Mouse (Mus musculus): ENCODE measurements around the gene Iscu.
A peak's percentile ranks its signal among the peaks of the same experiment; 100 is the strongest.

Iscu gene

DNA sequence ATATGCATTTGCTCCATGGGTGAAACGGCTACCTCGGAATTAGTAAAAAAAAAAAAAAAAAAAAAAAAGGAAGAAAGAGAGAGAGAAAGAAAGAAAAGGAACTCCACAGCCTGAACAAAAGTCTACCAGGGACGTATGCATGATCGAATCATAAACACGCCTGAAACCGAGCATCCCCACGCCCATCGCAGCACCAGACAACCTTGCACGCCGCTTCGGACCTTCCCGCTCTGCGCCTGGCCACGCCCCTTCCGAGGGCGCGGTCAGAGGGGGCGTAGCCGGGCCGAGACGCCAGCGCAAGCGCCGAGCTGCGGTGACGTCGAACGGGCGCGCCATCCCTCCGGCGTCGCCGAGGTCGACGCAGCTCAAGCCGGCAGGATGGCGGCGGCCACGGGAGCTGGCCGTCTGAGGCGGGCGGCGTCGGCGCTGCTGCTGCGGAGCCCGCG, at the start of gene Iscu, which contains the start of gene Sart3:
Gene Iscu (plus strand): TSS at position 299 of the 446 bp plus-strand sequence.
Gene Sart3 (minus strand): TSS at position 61 of the 446 bp plus-strand sequence.
- DNase-seq (ENCODE audit: low read depth, low spot score) = peak; percentile 98

- DNase-seq (ENCODE audit: low read depth, low spot score) = no peak
Measured at GRCm38 (mm10) chr5:113723567-113724237, 48.8 kb upstream of the Iscu start.

DNA sequence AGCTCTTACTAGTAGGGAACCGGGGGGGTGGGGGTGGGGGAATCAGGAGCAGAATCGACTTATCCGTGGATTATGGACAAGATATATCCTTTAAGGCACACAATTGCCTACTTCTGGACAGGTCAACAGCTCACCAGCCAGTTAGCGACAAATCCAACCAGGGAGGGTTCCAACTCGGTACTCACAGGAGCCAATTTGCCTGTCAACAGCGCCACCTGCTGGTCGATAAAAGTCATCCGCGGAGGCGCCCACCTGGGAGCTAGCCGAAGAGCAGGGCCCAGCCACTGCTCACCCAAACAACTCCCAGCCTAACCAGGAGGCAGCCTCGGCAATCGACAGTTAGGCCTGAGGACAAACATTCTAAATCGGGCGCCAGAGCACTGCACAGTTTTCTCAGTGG, 48.1 kb upstream of the Iscu start, which contains the start of gene 1700069L16Rik:
Gene 1700069L16Rik (minus strand): TSS at position 327 of the 400 bp plus-strand sequence.
- peak; percentile 65 for DNase-seq (ENCODE audit: low read depth, low spot score)

- DNase-seq (ENCODE audit: low read depth, low spot score) = no peak
Measured at GRCm38 (mm10) chr5:113725417-113725816, 47.1 kb upstream of the Iscu start.

- no peak for DNase-seq (ENCODE audit: low read depth, low spot score)
Measured at GRCm38 (mm10) chr5:113726618-113727017, 45.9 kb upstream of the Iscu start.

DNA sequence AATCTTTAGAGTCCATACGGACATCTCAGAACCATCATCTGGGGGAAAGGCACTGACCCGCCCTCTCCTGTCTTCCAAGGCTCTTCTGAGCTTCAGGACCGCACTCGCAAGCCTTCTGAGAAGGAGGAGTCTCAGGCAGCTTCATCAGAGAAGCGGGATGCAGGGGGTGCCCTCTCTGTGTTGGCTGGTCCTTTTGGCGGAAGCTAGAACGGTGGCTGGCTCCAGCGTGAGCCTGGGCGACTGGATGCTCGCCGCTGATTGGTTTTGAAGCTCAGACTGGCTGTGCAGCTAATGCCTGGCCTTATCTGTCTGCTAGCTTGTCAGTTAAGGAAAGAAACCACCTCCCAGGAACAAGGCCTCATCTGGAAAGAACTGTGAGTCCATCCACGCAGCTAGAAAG, 45.3 kb upstream of the Iscu start:
- DNase-seq (ENCODE audit: low read depth, low spot score) = no peak

DNA sequence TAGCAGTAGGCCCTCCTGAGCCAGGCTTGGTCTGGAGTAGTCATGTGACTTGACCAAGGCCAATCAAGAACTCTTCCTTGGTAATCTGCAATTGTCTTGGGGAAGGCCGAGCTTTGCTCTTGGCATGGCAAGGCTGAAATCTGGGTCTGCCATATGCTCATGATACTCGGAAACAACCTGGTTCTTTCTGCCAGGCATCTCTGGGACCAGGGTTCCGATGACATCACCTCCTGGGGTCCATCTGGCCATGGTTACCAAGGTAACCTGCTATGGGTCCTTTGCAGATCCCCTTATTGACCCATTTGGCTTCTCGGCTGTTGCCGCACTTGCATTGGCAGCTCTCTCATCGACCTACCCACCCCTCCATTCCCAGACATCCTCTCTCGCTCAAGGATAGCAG, 44.5 kb upstream of the Iscu start:
- no peak for DNase-seq (ENCODE audit: low read depth, low spot score)

DNA sequence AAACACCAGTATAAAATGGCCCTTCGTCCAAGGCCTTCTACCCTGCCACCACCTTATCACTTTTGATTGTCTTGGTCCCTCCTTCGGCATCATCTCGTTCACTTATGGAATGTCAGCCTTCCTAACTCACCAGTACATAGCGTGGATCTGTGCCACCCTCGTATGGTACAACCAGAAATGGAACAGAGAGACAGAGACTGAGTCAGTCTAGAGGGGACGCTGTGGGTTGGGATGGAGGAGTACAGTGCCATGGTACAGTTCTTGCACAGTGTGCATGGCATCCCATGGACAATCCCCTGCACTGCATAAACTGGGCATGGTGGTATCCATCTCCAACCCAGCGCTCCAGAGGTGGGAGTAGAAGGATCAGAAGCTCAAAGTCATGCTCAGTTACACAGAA, 43.9 kb upstream of the Iscu start:
- DNase-seq (ENCODE audit: low read depth, low spot score) = no peak

DNA sequence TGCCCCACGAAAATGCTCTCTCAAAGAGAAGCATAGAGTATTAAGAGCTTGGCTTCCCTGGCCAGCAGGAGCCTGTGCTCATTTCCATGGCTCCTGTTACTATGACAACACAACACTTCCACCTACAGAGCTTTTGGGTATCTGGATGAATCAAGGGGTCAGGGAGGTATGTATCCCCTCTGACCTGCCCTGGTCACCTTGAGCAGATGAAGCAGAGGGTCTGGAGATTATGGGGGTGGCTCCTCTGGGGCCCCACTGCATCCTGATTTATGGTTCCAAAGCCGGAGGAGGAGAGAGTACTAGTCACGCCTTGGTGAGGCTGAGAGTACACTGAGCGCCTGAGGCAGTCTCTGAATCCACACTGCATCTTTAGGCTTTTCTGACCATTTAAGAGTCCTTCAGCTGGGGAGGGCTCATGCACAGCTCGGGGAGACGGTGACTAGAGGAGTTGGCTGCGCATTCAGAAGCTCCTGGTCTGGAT, 41.9 kb upstream of the Iscu start:
- DNase-seq (ENCODE audit: low read depth, low spot score) = no peak

DNA sequence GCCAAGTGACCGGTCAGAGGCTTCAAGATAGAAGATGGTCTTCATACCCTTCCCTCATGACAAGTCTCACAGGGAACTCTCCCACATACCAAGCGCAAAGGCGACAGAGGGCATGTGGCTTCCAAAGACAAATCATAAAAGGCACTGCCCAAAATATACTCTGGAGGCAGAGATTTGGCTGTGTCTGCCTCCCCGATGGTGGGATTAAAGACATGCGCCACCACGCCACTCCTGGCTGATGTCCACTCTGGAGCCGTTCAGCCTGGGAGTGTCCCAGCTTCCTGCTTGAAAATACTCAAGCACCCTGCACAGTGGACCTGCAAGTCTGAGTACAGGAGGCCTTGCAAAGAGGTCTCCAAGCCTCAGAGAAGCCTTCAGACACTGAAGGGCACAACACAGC, 41.4 kb upstream of the Iscu start:
- DNase-seq (ENCODE audit: low read depth, low spot score) = no peak

- DNase-seq (ENCODE audit: low read depth, low spot score) = peak; percentile 43
Measured at GRCm38 (mm10) chr5:113732182-113732581, 40.4 kb upstream of the Iscu start.

DNA sequence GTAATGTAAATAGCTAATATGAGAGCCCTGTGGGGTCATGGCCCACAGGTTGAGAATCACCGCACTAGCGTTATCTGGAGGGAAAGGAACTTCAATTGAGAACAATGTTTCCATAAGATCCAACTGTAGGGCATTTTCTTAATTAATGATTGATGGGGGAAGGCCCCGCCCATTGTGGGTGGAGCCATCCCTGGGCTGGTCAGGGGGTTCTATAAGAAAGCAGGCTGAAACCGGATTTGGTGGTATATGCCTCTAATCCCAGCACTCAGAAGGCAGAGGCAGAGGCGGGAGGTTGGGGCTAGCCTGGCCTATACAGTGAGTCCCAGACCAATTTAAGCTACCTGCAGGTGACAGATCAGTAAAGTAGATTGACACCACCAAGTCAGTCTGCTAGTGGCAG, 38.2 kb upstream of the Iscu start:
- DNase-seq (ENCODE audit: low read depth, low spot score) = peak; percentile 19

DNA sequence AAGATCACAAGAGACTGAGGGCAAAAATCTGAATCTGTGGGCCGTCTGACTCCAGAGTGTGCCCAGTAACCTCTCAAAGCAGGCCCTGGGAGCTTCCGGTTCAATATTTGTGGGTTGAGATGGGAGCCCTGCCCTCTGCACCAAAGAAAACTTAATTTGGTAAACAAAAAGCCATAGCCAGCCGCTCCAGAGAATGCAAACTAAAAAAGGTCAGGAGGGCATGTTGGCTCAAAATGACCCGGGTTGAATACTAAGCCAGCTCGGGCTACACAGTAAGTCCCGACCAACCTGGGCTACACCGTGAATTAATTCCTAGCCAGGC, 37.6 kb upstream of the Iscu start:
- DNase-seq (ENCODE audit: low read depth, low spot score) = no peak

GRCm38 (mm10) chr5:113735345-113736112, 37.0 kb upstream of the Iscu start, which contains the start of gene Ficd:
Gene Ficd, plus strand, starts transcription at chr5:113735803.
- peak; percentile 98 for DNase-seq (ENCODE audit: low read depth, low spot score)

DNA sequence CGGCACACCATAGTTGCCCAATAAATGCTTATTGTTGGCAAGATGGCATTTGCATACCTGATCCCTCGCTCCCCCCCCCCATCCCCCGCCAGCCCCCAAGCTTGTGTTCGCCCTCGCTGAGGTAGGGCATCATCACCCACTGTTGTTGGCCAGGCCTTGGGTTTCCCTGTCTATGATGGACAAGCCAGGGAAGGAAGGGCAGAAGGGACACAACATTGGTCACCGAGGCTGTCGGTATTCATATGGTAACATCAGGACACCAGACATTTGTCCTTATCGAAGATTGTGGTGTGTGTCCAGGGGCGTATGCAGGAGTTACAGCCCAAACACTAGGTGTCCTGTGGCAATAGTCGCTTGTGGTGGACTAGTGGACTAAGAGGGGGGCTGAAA, 36.4 kb upstream of the Iscu start:
- DNase-seq (ENCODE audit: low read depth, low spot score) = no peak

DNA sequence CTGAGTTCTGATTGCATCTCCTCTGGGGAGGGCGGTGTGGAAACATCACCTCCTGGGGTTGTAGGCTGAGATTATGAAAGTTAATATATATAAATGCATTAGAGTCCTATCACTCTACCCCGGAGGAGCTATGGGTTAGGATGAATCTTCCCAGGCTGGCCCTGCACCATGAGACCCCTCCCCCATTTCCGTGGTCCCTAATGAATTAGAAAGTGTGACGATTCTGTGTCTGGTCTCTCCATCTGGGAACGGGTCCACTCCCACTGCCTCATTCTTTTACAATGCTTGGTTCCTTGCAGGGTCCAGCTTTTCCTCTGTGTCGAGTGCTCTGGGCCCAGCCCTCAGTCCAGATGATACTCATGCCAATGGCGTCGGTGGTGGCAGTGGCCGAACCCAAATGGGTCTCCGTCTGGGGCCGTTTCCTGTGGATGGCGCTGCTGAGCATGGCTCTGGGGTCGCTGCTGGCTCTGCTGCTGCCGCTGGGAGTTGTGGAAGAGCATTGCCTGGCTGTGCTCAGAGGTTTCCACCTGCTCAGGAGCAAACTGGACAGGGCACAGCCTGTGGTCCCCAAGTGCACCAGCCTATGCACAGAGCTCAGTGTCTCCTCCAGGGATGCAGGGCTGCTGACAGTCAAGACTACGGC, 35.9 kb upstream of the Iscu start:
- peak; percentile 29 for DNase-seq (ENCODE audit: low read depth, low spot score)

DNA sequence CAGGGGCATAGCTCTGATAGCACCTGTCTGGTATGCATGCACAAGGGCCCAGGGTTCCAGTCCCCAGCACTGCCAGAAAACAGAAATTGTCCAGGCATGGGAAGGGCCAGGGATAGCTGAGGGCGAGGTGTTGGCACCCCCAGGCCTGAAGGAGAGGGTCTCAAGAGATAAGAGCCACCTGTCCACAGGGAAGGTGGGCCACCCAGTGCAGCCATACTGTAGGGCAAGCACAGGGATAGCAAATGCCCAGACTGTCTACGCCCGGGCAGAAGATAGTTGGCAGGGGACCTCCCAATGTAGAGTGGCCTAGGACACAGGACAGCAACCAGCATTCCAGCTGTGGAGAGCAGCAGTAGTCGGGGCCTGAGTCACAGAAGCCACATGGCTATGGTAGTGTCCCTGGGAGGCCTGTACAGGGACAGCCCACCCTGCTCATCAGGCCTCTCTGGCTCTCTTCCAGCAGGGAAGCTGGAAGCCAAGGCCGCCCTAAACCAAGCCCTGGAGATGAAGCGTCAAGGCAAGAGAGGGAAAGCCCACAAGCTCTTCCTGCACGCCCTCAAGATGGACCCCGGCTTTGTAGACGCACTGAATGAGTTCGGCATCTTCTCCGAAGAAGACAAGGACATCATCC, 34.8 kb upstream of the Iscu start:
- DNase-seq (ENCODE audit: low read depth, low spot score) = no peak

- no peak for DNase-seq (ENCODE audit: low read depth, low spot score)
Measured at GRCm38 (mm10) chr5:113747629-113748028, 24.9 kb upstream of the Iscu start.

- no peak for DNase-seq (ENCODE audit: low read depth, low spot score)
Measured at GRCm38 (mm10) chr5:113748556-113749331, 23.8 kb upstream of the Iscu start.

DNA sequence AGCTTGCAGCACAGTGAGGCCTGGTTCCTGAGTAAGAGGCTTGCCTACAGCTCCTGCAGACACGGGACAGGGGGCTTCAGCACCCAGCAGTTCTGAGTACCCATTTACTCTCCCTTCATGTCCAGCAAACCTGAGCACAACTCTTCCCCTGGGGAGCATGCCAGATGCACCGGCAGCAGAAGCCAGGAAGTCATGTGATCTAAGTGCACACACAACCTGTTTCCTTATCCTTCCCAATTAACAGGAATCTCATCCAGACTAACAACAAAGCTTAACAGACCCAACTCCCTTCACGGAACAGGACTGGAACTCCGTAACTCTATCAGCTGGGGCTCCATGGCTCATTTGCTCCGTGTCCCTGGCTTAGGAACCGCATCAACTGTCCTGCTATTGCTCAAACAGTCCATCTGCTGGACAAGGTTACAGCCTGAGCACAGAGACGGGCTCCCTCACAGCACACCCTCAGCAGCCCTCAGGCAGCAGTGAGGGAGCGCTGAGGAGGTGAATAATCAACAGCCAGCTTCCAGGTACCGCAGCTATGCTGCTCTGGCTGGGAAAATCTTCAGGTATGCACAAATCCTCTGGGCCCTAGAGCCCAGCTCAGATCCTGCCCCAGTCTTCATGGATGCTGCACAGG, 20.9 kb upstream of the Iscu start:
- DNase-seq (ENCODE audit: low read depth, low spot score) = no peak
